Mouse (Mus musculus) intestine, embryonic 16.5 days (tissue): Measurements from ENCODE around the gene Cacna1e. TPM values are rescaled to one million over a fixed set of nuclear protein-coding genes. Genes with fewer than 3 reads are reported as not detected.

Experiments
- ATAC-seq: fragments of 200-750 bp; cut with Nextera tagmentation; 2 replicates; pipeline ENCODE4 v1.8.0; 2017; ENCODE audit warnings: moderate TSS enrichment, moderate library complexity
- H3K27ac ChIP-seq: fragments of 300-500 bp; sonication (generic); 2 replicates; pipeline ENCODE4 v1.5.1; 2014; ENCODE audit warnings: mild to moderate bottlenecking, low read length
- H3K27me3 ChIP-seq: fragments of 300-500 bp; sonication (generic); replicated peaks from 2 replicates; pipeline ENCODE4 v1.6.1; 2014; ENCODE audit warnings: low read length, control low read depth, mixed read lengths; ENCODE audit not compliant: control insufficient read depth, insufficient read depth
- H3K36me3 ChIP-seq: fragments of 300-500 bp; sonication (generic); 2 replicates; pipeline ENCODE4 v1.6.1; 2014; ENCODE audit warnings: low read length, control low read depth; ENCODE audit not compliant: control insufficient read depth, insufficient read depth
- H3K4me1 ChIP-seq: fragments of 300-500 bp; sonication (generic); 2 replicates; pipeline ENCODE4 v1.6.1; 2014; ENCODE audit warnings: low read length, control low read depth, mixed read lengths; ENCODE audit not compliant: control insufficient read depth, insufficient read depth
- H3K4me2 ChIP-seq: fragments of 300-500 bp; sonication (generic); 2 replicates; pipeline ENCODE4 v1.6.1; 2014; ENCODE audit warnings: low read depth, low read length, control low read depth
- H3K4me3 ChIP-seq: fragments of 300-500 bp; sonication (generic); 2 replicates; pipeline ENCODE4 v1.5.1; 2014; ENCODE audit warnings: mild to moderate bottlenecking, low read length
- H3K9ac ChIP-seq: fragments of 300-500 bp; sonication (generic); 2 replicates; pipeline ENCODE4 v1.6.1; 2014; ENCODE audit warnings: low read depth, low read length
- H3K9me3 ChIP-seq: fragments of 300-500 bp; sonication (generic); 2 replicates; pipeline ENCODE4 v1.6.1; 2016; ENCODE audit warnings: low read length, control low read depth; ENCODE audit not compliant: control insufficient read depth
- WGBS: fragments of 180-500 bp; shearing (Covaris S2); extraction: QIAGEN DNeasy Blood & Tissue Kit; methylation state at CpG from one replicate; pipeline ENCODE4 v1.1.7; 2014; 5-methylcytosine and 5-hydroxymethylcytosine counted together
- polyA plus RNA-seq: library from polyadenylated mRNA; unstranded; fragments of >200 nt; fragmentation: Nextera tagmentation; extraction: Ambion mirVana; gene quantifications from 2 replicates; pipeline ENCODE4 v1.2.1, GENCODE M21; 2015

Cacna1e gene
- polyA plus RNA-seq, 1 experiment from 2014 or later, result 1.3 TPM

DNA sequence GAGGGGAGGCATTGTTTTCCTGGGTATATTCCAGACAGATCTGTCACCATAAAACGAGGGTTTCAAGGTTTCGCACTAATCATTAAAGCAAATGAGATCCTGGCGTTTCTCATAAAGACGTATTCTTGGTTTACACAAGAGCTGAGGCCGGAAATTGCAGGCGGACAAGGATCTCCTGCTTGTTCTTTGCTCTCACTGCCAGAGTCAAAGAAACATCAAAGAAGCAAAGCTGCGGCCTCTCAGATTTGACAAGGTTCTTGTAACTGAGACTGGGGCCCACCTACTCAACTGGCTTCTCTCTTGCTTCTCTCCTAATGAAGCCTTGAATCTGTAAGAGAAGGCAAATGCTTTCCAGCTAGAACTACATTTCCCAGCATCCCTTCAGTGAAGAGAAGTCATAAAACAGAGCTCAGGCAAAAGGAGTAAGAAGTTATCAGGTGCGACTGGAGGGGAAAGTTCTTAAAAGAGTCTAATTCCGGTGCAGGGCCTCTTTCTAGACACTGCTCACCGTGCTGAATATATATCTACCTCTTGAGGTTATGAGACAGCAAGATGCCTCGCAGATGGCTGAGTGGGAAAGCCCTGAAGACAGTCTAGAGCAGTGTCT, 104.3 kb downstream of the Cacna1e start:
- ATAC-seq, result 0 out of 2 replicates have a peak, but pooled peaks have one; percentile 23
- H3K4me3 ChIP-seq, result no peak overlapping the region
- H3K9ac ChIP-seq, result no peak overlapping the region
- no peaks in the 10 kb centered on the region for H3K4me1 ChIP-seq
- no peaks in the 10 kb centered on the region for H3K27me3 ChIP-seq
- 27% methylated on average over 11 of the region's 11 CpGs for WGBS
- no peaks in the 10 kb centered on the region for H3K36me3 ChIP-seq
- no peak overlapping the region for H3K27ac ChIP-seq
- H3K4me2 ChIP-seq, result 0 out of 2 replicates have a peak overlapping the region, but pooled peaks have one; percentile 0
- no peaks in the 10 kb centered on the region for H3K9me3 ChIP-seq

DNA sequence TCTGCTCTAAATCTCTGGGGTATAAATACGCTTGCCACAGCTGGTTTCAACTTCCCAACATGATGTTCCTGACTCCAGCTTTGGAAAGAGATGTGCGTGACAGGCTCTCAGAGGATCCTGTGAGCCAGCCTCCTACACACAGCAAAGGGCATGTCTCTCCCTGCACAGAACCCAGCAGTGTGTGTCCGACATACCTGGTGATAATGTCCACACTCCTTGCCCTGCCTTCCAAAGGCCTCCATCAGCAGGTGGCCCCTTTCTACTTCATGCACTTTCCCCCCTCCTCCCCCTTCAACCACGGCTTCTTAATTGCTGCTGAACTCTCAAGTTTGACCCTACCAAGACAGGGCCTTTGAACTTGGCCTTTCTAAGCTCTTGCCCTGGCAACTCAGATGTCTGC, 108.0 kb downstream of the Cacna1e start:
- Histone ChIP-seq H3K36me3 (no peaks in the 10 kb centered on the region), H3K27ac (no peak overlapping the region), H3K4me2 (no peak overlapping the region), H3K9ac (no peak overlapping the region), H3K4me1 (no peaks in the 10 kb centered on the region), H3K9me3 (no peaks in the 10 kb centered on the region), H3K4me3 (no peak overlapping the region), H3K27me3 (no peaks in the 10 kb centered on the region)
- ATAC-seq, result no peak
- 57% methylated on average over 4 of the region's 4 CpGs for WGBS

DNA sequence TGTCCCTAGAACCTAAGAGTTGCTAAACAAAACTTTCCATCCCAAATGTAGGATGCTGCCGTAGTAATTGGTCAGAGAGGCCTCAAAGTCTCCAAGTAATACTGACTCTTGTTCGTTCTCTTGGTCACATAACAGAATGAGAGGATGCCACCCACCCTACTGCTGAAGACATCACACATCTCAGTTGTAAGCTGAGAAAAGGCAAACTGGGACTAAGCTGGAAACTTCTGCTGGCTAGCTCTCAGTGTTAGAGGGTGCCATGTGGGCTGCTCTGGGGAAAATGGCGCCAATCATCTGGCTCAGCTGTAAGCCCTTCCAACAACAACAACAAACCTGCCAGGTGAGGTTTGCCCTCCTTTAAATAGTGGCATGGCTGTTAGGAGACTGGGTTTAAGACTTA, 109.8 kb downstream of the Cacna1e start:
- WGBS, result 91% methylated on average over 3 of the region's 3 CpGs
- H3K9me3 ChIP-seq, result no peaks in the 10 kb centered on the region
- H3K27me3 ChIP-seq, result no peaks in the 10 kb centered on the region
- no peak overlapping the region for H3K4me2 ChIP-seq
- no peak for ATAC-seq
- H3K36me3 ChIP-seq, result no peaks in the 10 kb centered on the region
- no peak overlapping the region for H3K27ac ChIP-seq
- H3K9ac ChIP-seq, result no peak overlapping the region
- H3K4me3 ChIP-seq, result no peak overlapping the region
- H3K4me1 ChIP-seq, result no peaks in the 10 kb centered on the region

DNA sequence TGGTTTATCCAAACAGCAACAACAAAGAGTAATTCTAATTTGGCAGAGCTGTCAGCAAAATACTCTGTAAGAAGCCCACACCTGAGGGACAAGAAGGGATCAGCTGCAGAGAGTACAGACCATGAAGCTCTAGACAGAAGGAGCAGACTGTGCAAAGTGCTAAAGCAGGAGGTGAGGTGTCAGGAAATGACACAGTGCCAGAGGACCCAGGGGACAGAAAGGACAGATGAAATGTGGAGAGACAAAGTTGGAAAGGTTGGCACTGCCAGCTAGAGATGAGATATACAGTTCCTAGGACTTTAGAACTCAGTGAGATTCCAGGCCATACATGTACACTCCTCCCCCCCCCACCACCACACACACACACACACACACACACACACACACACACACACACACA, 113.2 kb downstream of the Cacna1e start:
- ATAC-seq, result no peak
- Histone ChIP-seq H3K27me3 (no peaks in the 10 kb centered on the region), H3K4me1 (no peaks in the 10 kb centered on the region), H3K9me3 (no peaks in the 10 kb centered on the region), H3K4me3 (no peak overlapping the region), H3K36me3 (no peaks in the 10 kb centered on the region), H3K9ac (no peak overlapping the region), H3K27ac (no peak overlapping the region), H3K4me2 (no peak overlapping the region)

DNA sequence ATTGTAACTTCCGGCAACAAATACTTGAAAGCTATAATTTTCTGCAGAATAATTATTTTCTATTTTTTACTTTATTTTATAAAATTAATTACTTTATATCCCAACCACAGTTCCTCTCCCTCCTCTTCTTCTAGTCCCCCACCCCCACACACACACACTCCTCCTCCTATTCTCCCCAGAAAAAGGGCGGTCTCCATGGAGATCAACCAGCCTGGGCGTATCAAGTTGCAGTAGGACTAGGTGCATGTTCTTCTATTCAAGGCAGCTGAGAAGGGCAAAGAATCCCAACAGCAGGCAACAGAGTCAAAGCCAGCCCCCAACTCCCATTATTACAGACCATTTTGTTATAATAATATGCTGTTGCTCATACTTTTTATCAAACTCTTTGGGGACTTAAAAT, 113.8 kb downstream of the Cacna1e start:
- no peak overlapping the region for H3K4me3 ChIP-seq
- 50% methylated on average over 3 of the region's 3 CpGs for WGBS

DNA sequence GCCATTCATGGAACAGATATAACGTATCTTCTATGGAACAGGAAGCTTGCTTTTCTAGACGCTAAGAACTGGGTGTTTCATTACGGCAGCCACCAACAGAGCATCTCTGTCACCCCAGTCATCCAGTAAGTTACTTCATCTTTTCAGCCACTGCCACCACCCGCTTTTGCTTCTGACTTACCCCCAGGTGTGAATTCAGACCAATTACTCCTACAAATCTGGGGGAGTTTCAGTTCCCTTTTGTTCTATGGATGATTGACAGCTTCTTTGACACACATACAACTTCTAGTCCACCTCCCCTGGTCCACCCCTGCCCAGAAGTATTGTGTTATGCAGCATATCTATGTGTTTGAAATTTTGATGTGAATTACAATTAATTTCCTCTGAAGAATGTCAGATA, 121.2 kb downstream of the Cacna1e start:
- Histone ChIP-seq H3K4me1 (no peaks in the 10 kb centered on the region), H3K27me3 (no peaks in the 10 kb centered on the region), H3K4me2 (no peak overlapping the region), H3K4me3 (no peak overlapping the region), H3K36me3 (no peaks in the 10 kb centered on the region), H3K9me3 (no peaks in the 10 kb centered on the region), H3K9ac (no peak overlapping the region), H3K27ac (no peak overlapping the region)
- WGBS, result 79% methylated on average over 4 of the region's 4 CpGs
- ATAC-seq, result no peak

More for the DNA sequence above, 113.8 kb downstream of the Cacna1e start:
- H3K4me1 ChIP-seq, result no peaks in the 10 kb centered on the region
- no peak overlapping the region for H3K4me2 ChIP-seq
- H3K9ac ChIP-seq, result no peak overlapping the region
- H3K27me3 ChIP-seq, result no peaks in the 10 kb centered on the region
- H3K36me3 ChIP-seq, result no peaks in the 10 kb centered on the region
- ATAC-seq, result no peak
- H3K9me3 ChIP-seq, result no peaks in the 10 kb centered on the region
- H3K27ac ChIP-seq, result no peak overlapping the region

DNA sequence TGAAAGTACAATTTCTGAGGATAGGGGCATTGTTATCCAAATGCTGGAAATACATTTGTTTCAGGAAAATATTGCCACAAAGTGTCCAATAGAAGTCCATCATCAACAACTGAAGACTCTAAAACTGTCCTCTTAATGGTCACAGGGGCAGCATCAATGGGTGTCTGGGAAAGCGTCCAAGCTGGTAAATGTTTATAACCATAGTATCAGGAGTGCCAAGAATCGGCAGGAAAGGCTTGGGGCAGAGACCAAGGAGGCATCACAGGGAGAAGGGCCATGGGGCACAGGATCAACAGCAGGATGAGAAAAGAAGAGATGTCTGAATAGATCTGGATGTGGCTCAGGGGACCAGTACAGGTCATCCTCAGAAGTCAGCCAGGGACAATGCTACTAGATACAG, 132.2 kb downstream of the Cacna1e start:
- Histone ChIP-seq H3K4me1 (no peaks in the 10 kb centered on the region), H3K9ac (no peak overlapping the region), H3K4me2 (no peak overlapping the region), H3K27me3 (no peaks in the 10 kb centered on the region), H3K9me3 (no peaks in the 10 kb centered on the region), H3K27ac (no peak overlapping the region), H3K36me3 (no peaks in the 10 kb centered on the region), H3K4me3 (no peak overlapping the region)
- no peak for ATAC-seq
- WGBS, result 63% methylated on average over 2 of the region's 2 CpGs

DNA sequence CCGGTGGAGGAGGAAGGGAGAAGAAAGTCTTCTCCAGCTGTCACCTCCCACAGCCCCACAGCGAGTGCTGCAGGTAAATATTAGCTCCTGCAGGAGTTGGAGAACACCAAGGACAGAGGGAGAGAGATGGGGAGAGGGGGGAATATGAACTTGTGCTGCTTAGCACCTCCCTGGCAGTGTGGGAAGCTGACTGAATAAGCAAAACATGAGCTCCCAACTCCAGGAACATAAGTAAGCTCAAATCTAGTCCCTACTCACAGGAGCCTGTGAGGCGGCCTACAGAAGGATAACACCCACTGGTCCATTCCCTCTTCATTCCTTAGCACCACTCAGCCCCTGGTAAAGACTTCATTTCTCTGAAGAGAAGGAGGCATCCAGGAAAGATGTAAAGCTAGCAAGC, 135.8 kb downstream of the Cacna1e start:
- WGBS, result 74% methylated on average over 3 of the region's 3 CpGs
- H3K27ac ChIP-seq, result no peak overlapping the region
- no peak overlapping the region for H3K4me2 ChIP-seq
- H3K36me3 ChIP-seq, result no peaks in the 10 kb centered on the region
- no peaks in the 10 kb centered on the region for H3K27me3 ChIP-seq
- ATAC-seq, result no peak
- H3K9me3 ChIP-seq, result no peaks in the 10 kb centered on the region
- no peaks in the 10 kb centered on the region for H3K4me1 ChIP-seq
- no peak overlapping the region for H3K4me3 ChIP-seq
- no peak overlapping the region for H3K9ac ChIP-seq

DNA sequence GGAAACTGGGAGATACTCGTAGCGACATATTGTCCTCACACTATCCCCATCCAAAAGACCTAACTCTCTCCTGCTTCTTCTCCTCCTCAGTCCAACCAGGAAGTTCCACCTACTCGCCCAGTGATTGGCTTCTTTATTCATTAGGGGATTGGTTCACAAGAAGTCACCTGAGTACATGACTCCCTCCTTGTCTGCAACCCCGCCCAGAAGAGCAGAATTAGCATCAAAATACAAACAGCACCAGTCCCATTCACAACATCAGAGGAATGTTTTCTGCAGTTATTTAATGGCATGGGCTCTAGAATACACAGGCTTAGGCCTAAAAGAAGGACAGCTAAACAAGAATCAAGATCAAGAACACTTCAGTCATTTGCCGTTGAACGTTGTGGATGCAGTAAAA, 139.1 kb downstream of the Cacna1e start:
- H3K9me3 ChIP-seq, result no peaks in the 10 kb centered on the region
- H3K9ac ChIP-seq, result no peak overlapping the region
- WGBS, result 90% methylated on average over 6 of the region's 6 CpGs
- H3K4me3 ChIP-seq, result no peak overlapping the region
- H3K27ac ChIP-seq, result no peak overlapping the region
- no peaks in the 10 kb centered on the region for H3K36me3 ChIP-seq
- no peak overlapping the region for H3K4me2 ChIP-seq
- no peaks in the 10 kb centered on the region for H3K4me1 ChIP-seq
- no peaks in the 10 kb centered on the region for H3K27me3 ChIP-seq
- ATAC-seq, result no peak

DNA sequence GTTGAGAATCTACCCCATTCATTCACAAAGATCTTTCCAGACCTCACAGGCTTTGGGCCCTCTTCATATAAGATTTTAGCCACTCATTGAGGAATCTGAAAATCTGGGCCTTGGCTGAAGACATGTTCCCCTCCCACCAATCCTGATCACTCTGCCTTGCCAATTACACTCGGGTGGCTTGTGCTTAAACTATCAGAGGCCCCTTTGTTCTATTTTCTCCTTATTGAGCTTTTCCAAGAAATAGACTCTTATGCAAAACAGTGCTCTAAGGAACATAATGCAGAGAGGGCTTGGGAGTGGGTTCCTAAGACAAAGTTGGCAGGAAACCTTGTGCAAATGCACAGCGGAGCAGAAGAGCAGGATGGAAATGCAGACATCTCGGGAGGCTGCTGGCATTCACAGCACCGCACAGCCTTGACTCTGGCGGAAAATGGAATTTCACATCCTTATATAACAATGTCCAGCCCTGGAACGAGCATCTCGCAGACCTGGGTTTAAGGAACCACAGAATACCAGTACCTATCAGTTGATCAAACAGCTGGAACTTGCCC, 153.8 kb downstream of the Cacna1e start:
- H3K4me3 ChIP-seq, result no peak overlapping the region

More for the DNA sequence above, 153.8 kb downstream of the Cacna1e start:
- Histone ChIP-seq H3K9ac (no peak overlapping the region), H3K36me3 (no peaks in the 10 kb centered on the region), H3K9me3 (no peaks in the 10 kb centered on the region), H3K4me1 (peaks cover 6% of the 10 kb centered on the region; the same call in 1 of the 2 replicates), H3K4me2 (no peak overlapping the region), H3K27me3 (peaks cover 29% of the 10 kb centered on the region), H3K27ac (no peak overlapping the region)
- no peak for ATAC-seq
- 77% methylated on average over 7 of the region's 7 CpGs for WGBS
